Mouse (Mus musculus): ENCODE data around the gene Abhd12. TPM values are rescaled to one million over a fixed set of nuclear protein-coding genes. Genes with fewer than 3 reads are reported as not detected.
"Not testable (repeated sequence)": the region's sequence is repeated elsewhere in the genome, so short reads cannot be mapped to it uniquely, and the experiment has no call there.

The Abhd12 gene
- 102 and 105 TPM in 2 replicates for polyA plus RNA-seq (2014; fragmentation: Nextera tagmentation; extraction: Ambion mirVana)

DNA sequence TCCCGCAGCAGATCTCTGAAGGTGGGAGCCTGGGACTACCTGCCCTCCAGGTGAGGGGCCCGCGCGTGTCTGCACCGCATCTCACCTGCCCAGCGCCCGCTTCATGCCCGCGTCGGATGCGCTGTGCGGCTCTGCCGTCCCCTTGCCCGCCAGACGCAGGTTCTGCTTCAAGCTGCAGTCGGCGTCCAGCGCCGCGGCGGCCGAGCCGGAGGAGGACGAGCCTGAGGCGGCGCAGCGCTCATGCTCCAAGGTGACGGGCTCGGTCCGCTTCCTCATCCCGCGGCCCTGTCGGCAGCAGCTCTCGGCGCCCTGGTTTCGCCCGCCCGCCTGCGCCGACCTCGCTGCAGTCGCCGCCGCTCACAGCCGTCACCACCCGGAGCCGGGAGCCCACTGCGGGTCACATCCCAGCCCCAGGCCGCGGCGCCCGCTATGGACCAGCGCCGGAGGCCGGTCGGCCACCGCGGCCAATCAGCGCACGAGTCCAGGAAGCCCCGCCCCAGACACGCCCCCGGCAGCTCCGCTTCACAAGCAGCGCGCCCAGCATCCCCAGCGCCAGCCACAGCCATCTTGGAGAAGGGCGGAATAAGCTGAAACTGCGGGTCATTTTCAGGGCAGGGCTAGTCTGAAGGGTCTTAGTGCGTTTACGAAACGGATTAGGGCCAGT, at the start of gene Abhd12:
Gene Abhd12 (minus strand): TSS at position 470 of the 664 bp plus-strand sequence.
- Histone ChIP-seq H3K9me3 (ENCODE audit: control insufficient read depth, low read length) (no peaks in the 10 kb centered on the region), H3K36me3 (ENCODE audit: control insufficient read depth, insufficient read depth, low read length) (peaks cover 7% of the 10 kb centered on the region), H3K27ac (replicated peaks; ENCODE audit: low read depth, low read length) (peak within 1 kb of the TSS; percentile 89), H3K9ac (replicated peaks; ENCODE audit: low read length) (peak within 1 kb of the TSS; percentile 96), H3K4me1 (ENCODE audit: control insufficient read depth, insufficient read depth, low read length) (peaks cover 19% of the 10 kb centered on the region), H3K4me3 (replicated peaks; ENCODE audit: low read depth, low read length) (peak within 1 kb of the TSS; percentile 91), H3K27me3 (ENCODE audit: control insufficient read depth, insufficient read depth, low read length) (no peaks in the 10 kb centered on the region), H3K4me2 (ENCODE audit: low read length) (peak within 1 kb of the TSS; percentile 73)
- DNase-seq = peak; percentile 99
- under 1% methylated on average over 72 of the region's 72 CpGs for WGBS
- ATAC-seq (ENCODE audit: low FRiP score, low TSS enrichment) = peak; percentile 98

DNA sequence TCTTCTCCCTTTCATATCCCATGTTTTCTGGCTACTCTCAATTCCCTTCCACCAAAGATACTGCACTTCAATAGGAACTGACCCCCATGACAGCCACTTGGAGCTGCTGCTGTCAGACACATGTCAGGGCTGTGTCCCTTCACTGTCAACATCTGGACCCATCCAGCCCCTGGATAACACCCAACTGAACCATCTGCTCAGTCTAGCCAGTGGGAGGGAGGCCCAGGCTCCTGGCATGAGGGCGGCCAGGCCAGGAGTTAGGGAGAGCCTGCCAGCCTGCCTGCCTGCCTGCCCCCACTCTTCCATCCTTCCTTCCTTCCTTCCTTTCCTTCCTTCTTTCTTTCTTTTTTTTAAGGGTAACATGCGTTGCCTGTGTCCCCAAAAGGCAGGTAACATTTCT, 46.7 kb upstream of the Abhd12 start:
- H3K9ac ChIP-seq (replicated peaks; ENCODE audit: low read length) = no peak overlapping the region
- no peaks in the 10 kb centered on the region for H3K27me3 ChIP-seq (ENCODE audit: control insufficient read depth, insufficient read depth, low read length)
- H3K4me2 ChIP-seq (ENCODE audit: low read length) = no peak overlapping the region
- no peak for DNase-seq
- ATAC-seq (ENCODE audit: low FRiP score, low TSS enrichment) = no peak
- peaks cover 31% of the 10 kb centered on the region for H3K36me3 ChIP-seq (ENCODE audit: control insufficient read depth, insufficient read depth, low read length)
- no peaks in the 10 kb centered on the region for H3K9me3 ChIP-seq (ENCODE audit: control insufficient read depth, low read length)
- H3K4me1 ChIP-seq (ENCODE audit: control insufficient read depth, insufficient read depth, low read length) = no peaks in the 10 kb centered on the region
- WGBS = 94% methylated on average over 2 of the region's 2 CpGs
- H3K4me3 ChIP-seq (replicated peaks; ENCODE audit: low read depth, low read length) = no peak overlapping the region
- H3K27ac ChIP-seq (replicated peaks; ENCODE audit: low read depth, low read length) = no peak overlapping the region

GRCm38 (mm10) chr2:150950056-150950455, 45.5 kb upstream of the Abhd12 start:
- Histone ChIP-seq H3K9me3 (ENCODE audit: control insufficient read depth, low read length) (no peaks in the 10 kb centered on the region), H3K27me3 (ENCODE audit: control insufficient read depth, insufficient read depth, low read length) (no peaks in the 10 kb centered on the region), H3K4me3 (replicated peaks; ENCODE audit: low read depth, low read length) (no peak overlapping the region), H3K36me3 (ENCODE audit: control insufficient read depth, insufficient read depth, low read length) (peaks cover 27% of the 10 kb centered on the region), H3K4me2 (ENCODE audit: low read length) (no peak overlapping the region), H3K4me1 (ENCODE audit: control insufficient read depth, insufficient read depth, low read length) (no peaks in the 10 kb centered on the region), H3K9ac (replicated peaks; ENCODE audit: low read length) (no peak overlapping the region), H3K27ac (replicated peaks; ENCODE audit: low read depth, low read length) (no peak overlapping the region)
- DNase-seq = no peak
- ATAC-seq (ENCODE audit: low FRiP score, low TSS enrichment) = no peak
- 95% methylated on average over 6 of the region's 6 CpGs for WGBS

DNA sequence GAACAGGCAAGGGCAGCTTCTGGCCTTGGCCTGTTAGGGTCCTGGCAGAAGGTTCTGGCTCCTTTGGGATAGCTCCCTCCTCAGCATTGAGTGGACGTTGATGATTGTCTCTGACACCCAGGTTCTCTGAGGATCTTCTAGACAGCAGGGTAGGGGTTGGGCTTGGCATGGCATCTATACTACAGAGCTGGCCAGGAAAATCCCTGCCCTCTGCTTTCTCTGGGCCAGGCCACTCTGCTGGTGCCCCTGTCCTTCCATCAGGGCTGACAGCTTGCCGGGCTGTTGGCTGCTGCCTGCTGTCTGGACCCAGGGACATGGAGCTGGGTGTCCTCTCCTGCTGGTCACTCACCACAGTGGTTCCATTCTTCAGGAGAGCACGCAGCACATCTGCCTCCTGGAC, 45.1 kb upstream of the Abhd12 start:
- Histone ChIP-seq H3K9me3 (ENCODE audit: control insufficient read depth, low read length) (no peaks in the 10 kb centered on the region), H3K27ac (replicated peaks; ENCODE audit: low read depth, low read length) (no peak overlapping the region), H3K36me3 (ENCODE audit: control insufficient read depth, insufficient read depth, low read length) (peaks cover 26% of the 10 kb centered on the region), H3K4me3 (replicated peaks; ENCODE audit: low read depth, low read length) (no peak overlapping the region), H3K4me1 (ENCODE audit: control insufficient read depth, insufficient read depth, low read length) (no peaks in the 10 kb centered on the region), H3K4me2 (ENCODE audit: low read length) (no peak overlapping the region), H3K27me3 (ENCODE audit: control insufficient read depth, insufficient read depth, low read length) (no peaks in the 10 kb centered on the region), H3K9ac (replicated peaks; ENCODE audit: low read length) (no peak overlapping the region)
- DNase-seq (no peak), ATAC-seq (ENCODE audit: low FRiP score, low TSS enrichment) (no peak)
- 98% methylated on average over 3 of the region's 3 CpGs for WGBS

DNA sequence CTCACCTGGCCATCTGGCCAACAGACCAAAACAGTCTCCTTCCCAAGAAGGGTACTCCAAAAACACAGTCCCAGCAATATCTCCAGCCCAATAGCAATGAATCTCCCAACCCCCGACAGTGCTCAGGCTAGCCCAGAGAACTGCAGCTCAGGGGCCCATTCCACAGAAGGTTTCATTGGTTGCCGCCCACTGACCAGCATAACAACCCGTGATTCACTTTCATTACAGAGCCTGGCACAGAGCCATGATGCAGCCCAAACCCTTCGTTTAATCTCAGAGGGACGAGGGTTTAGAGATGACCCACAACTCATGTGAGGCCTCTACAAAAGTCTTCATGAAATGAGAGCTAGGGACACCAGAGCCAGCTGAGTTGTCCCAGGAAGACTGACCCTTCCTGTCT, 44.2 kb upstream of the Abhd12 start:
- no peak overlapping the region for H3K9ac ChIP-seq (replicated peaks; ENCODE audit: low read length)
- ATAC-seq (ENCODE audit: low FRiP score, low TSS enrichment) (no peak), DNase-seq (no peak)
- H3K4me2 ChIP-seq (ENCODE audit: low read length) = no peak overlapping the region
- no peak overlapping the region for H3K4me3 ChIP-seq (replicated peaks; ENCODE audit: low read depth, low read length)
- no peaks in the 10 kb centered on the region for H3K27me3 ChIP-seq (ENCODE audit: control insufficient read depth, insufficient read depth, low read length)
- H3K36me3 ChIP-seq (ENCODE audit: control insufficient read depth, insufficient read depth, low read length) = peaks cover 32% of the 10 kb centered on the region
- WGBS = 94% methylated on average over 5 of the region's 5 CpGs
- H3K9me3 ChIP-seq (ENCODE audit: control insufficient read depth, low read length) = no peaks in the 10 kb centered on the region
- no peak overlapping the region for H3K27ac ChIP-seq (replicated peaks; ENCODE audit: low read depth, low read length)
- H3K4me1 ChIP-seq (ENCODE audit: control insufficient read depth, insufficient read depth, low read length) = no peaks in the 10 kb centered on the region

- peaks cover 32% of the 10 kb centered on the region for H3K36me3 ChIP-seq (ENCODE audit: control insufficient read depth, insufficient read depth, low read length)
- H3K27ac ChIP-seq (replicated peaks; ENCODE audit: low read depth, low read length); H3K4me1 ChIP-seq (ENCODE audit: control insufficient read depth, insufficient read depth, low read length); H3K9ac ChIP-seq (replicated peaks; ENCODE audit: low read length); H3K27me3 ChIP-seq (ENCODE audit: control insufficient read depth, insufficient read depth, low read length); H3K9me3 ChIP-seq (ENCODE audit: control insufficient read depth, low read length); H3K4me3 ChIP-seq (replicated peaks; ENCODE audit: low read depth, low read length); ATAC-seq (ENCODE audit: low FRiP score, low TSS enrichment); H3K4me2 ChIP-seq (ENCODE audit: low read length); DNase-seq: not testable (repeated sequence)
- WGBS = 91% methylated on average over 12 of the region's 12 CpGs
Measured at GRCm38 (mm10) chr2:150947880-150948611, 43.5 kb upstream of the Abhd12 start.

- WGBS = 90% methylated on average over 5 of the region's 5 CpGs
- H3K4me3 ChIP-seq (replicated peaks; ENCODE audit: low read depth, low read length); H3K9me3 ChIP-seq (ENCODE audit: control insufficient read depth, low read length); H3K4me1 ChIP-seq (ENCODE audit: control insufficient read depth, insufficient read depth, low read length); ATAC-seq (ENCODE audit: low FRiP score, low TSS enrichment); H3K9ac ChIP-seq (replicated peaks; ENCODE audit: low read length); DNase-seq; H3K27ac ChIP-seq (replicated peaks; ENCODE audit: low read depth, low read length); H3K4me2 ChIP-seq (ENCODE audit: low read length); H3K27me3 ChIP-seq (ENCODE audit: control insufficient read depth, insufficient read depth, low read length): not testable (repeated sequence)
- peaks cover 28% of the 10 kb centered on the region for H3K36me3 ChIP-seq (ENCODE audit: control insufficient read depth, insufficient read depth, low read length)
Measured at GRCm38 (mm10) chr2:150947341-150947740, 42.8 kb upstream of the Abhd12 start.

- H3K9ac ChIP-seq (replicated peaks; ENCODE audit: low read length) = no peak overlapping the region
- H3K4me1 ChIP-seq (ENCODE audit: control insufficient read depth, insufficient read depth, low read length) = no peaks in the 10 kb centered on the region
- H3K36me3 ChIP-seq (ENCODE audit: control insufficient read depth, insufficient read depth, low read length) = peaks cover 22% of the 10 kb centered on the region
- H3K9me3 ChIP-seq (ENCODE audit: control insufficient read depth, low read length) = no peaks in the 10 kb centered on the region
- H3K27me3 ChIP-seq (ENCODE audit: control insufficient read depth, insufficient read depth, low read length) = no peaks in the 10 kb centered on the region
- no peak overlapping the region for H3K4me3 ChIP-seq (replicated peaks; ENCODE audit: low read depth, low read length)
- DNase-seq (no peak), ATAC-seq (ENCODE audit: low FRiP score, low TSS enrichment) (no peak)
- H3K27ac ChIP-seq (replicated peaks; ENCODE audit: low read depth, low read length) = no peak overlapping the region
- 94% methylated on average over 5 of the region's 5 CpGs for WGBS
- no peak overlapping the region for H3K4me2 ChIP-seq (ENCODE audit: low read length)
Measured at GRCm38 (mm10) chr2:150944017-150944416, 39.5 kb upstream of the Abhd12 start.

GRCm38 (mm10) chr2:150934659-150935058, 30.1 kb upstream of the Abhd12 start:
- no peak overlapping the region for H3K27ac ChIP-seq (replicated peaks; ENCODE audit: low read depth, low read length)
- DNase-seq (no peak), ATAC-seq (ENCODE audit: low FRiP score, low TSS enrichment) (no peak)
- H3K4me2 ChIP-seq (ENCODE audit: low read length) = no peak overlapping the region
- WGBS = 97% methylated on average over 4 of the region's 4 CpGs
- H3K4me3 ChIP-seq (replicated peaks; ENCODE audit: low read depth, low read length) = no peak overlapping the region
- H3K36me3 ChIP-seq (ENCODE audit: control insufficient read depth, insufficient read depth, low read length) = peaks cover 36% of the 10 kb centered on the region
- H3K9me3 ChIP-seq (ENCODE audit: control insufficient read depth, low read length) = no peaks in the 10 kb centered on the region
- no peaks in the 10 kb centered on the region for H3K4me1 ChIP-seq (ENCODE audit: control insufficient read depth, insufficient read depth, low read length)
- no peaks in the 10 kb centered on the region for H3K27me3 ChIP-seq (ENCODE audit: control insufficient read depth, insufficient read depth, low read length)
- no peak overlapping the region for H3K9ac ChIP-seq (replicated peaks; ENCODE audit: low read length)

Data from midbrain, embryonic 14.5 days (tissue).